Mouse (Mus musculus) heart, embryonic 14.5 days (tissue): ENCODE measurements around the gene Gm15293. TPM values are rescaled to one million over a fixed set of nuclear protein-coding genes. Genes with fewer than 3 reads are reported as not detected.
"Not testable (repeated sequence)": the region's sequence is repeated elsewhere in the genome, so short reads cannot be mapped to it uniquely, and the experiment has no call there.

Experiments
- ATAC-seq: fragments of 200-750 bp; cut with Nextera tagmentation; 2 replicates; pipeline ENCODE4 v1.8.0; 2017; ENCODE audit warnings: low read depth, moderate TSS enrichment; ENCODE audit not compliant: insufficient number of reproducible peaks, insufficient read depth, low FRiP score
- H3K27ac ChIP-seq, 2 experiments: fragments of 200-500 bp in 1 of 2; fragments of 300-500 bp in 1 of 2; sonication (generic) in 1 of 2; replicated peaks in 1 of 2; 2 replicates each; pipeline ENCODE4 v1.5.1; 2012 to 2014; ENCODE audit warnings: low read depth in 2 of 2, low read length in 2 of 2, control low read depth in 1 of 2, mild to moderate bottlenecking in 1 of 2, mixed read lengths in 1 of 2; ENCODE audit not compliant: control insufficient read depth in 1 of 2, insufficient read depth in 1 of 2
- H3K27me3 ChIP-seq: fragments of 300-500 bp; sonication (generic); 2 replicates; pipeline ENCODE4 v1.6.1; 2014; ENCODE audit warnings: mild to moderate bottlenecking, low read length, control low read depth; ENCODE audit not compliant: control insufficient read depth, insufficient read depth
- H3K36me3 ChIP-seq: fragments of 300-500 bp; sonication (generic); 2 replicates; pipeline ENCODE4 v1.6.1; 2014; ENCODE audit warnings: mild to moderate bottlenecking, control low read depth, low read length, mixed read lengths; ENCODE audit not compliant: control insufficient read depth, insufficient read depth
- H3K4me1 ChIP-seq, 2 experiments: fragments of 200-500 bp in 1 of 2; fragments of 300-500 bp in 1 of 2; sonication (generic) in 1 of 2; 2 replicates each; pipeline ENCODE4 v1.6.1; 2012 to 2014; ENCODE audit warnings: low read length in 2 of 2, control low read depth in 1 of 2, mixed read lengths in 1 of 2; ENCODE audit not compliant: control insufficient read depth in 2 of 2, insufficient read depth in 2 of 2
- H3K4me2 ChIP-seq: fragments of 300-500 bp; sonication (generic); 2 replicates; pipeline ENCODE4 v1.6.1; 2014; ENCODE audit warnings: mild to moderate bottlenecking, low read length
- H3K4me3 ChIP-seq, 2 experiments: fragments of 200-500 bp in 1 of 2; fragments of 300-500 bp in 1 of 2; sonication (generic) in 1 of 2; 2 replicates each; pipeline ENCODE4 v1.5.1; 2012 to 2014; ENCODE audit warnings: low read length in 2 of 2, mild to moderate bottlenecking in 2 of 2, control low read depth in 1 of 2, low read depth in 1 of 2, moderate library complexity in 1 of 2; ENCODE audit not compliant: control insufficient read depth in 1 of 2, insufficient read depth in 1 of 2
- H3K9ac ChIP-seq: fragments of 300-500 bp; sonication (generic); 2 replicates; pipeline ENCODE4 v1.6.1; 2014; ENCODE audit warnings: mild to moderate bottlenecking, low read length
- H3K9me3 ChIP-seq: fragments of 300-500 bp; sonication (generic); 2 replicates; pipeline ENCODE4 v1.6.1; 2016; ENCODE audit warnings: low read length, control low read depth; ENCODE audit not compliant: control insufficient read depth
- WGBS: fragments of 180-500 bp; shearing (Covaris S2); extraction: QIAGEN DNeasy Blood & Tissue Kit; methylation state at CpG from one replicate; pipeline ENCODE4 v1.1.7; 2014; 5-methylcytosine and 5-hydroxymethylcytosine counted together
- polyA plus RNA-seq: library from polyadenylated mRNA; unstranded; fragments of >200 nt; fragmentation: Nextera tagmentation; extraction: Ambion mirVana; gene quantifications from 2 replicates; pipeline ENCODE4 v1.2.1, GENCODE M21; 2014

Gene Gm15293
- polyA plus RNA-seq: not detected in 2 replicates

DNA sequence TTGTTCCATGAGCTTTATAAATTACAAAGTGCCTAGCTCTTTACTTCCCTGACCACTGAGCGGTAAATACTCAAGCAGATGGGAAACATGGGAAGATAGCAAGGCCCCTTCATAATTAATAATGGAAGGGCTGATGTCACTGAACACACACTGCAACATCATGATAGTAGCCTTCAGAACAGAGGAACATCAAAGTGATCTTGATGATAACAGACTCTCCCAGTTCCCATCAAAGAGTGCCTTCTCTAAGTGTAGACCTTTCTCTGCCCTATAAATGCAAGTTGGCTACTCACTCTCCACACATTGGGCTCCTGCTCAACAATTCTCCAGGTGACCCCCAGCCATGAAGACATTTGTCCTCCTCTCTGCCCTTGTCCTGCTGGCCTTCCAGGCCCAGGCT is at the start of gene Gm15293:
Gene Gm15293, plus strand, starts transcription at position 301 of the 400 bp plus-strand sequence.
- H3K27me3 ChIP-seq, H3K27ac ChIP-seq, H3K9me3 ChIP-seq, H3K4me2 ChIP-seq, H3K4me3 ChIP-seq, H3K4me1 ChIP-seq, H3K9ac ChIP-seq, ATAC-seq, H3K36me3 ChIP-seq: not testable (repeated sequence)
- WGBS: no CpG with 5 or more reads among the region's 1 CpGs

DNA sequence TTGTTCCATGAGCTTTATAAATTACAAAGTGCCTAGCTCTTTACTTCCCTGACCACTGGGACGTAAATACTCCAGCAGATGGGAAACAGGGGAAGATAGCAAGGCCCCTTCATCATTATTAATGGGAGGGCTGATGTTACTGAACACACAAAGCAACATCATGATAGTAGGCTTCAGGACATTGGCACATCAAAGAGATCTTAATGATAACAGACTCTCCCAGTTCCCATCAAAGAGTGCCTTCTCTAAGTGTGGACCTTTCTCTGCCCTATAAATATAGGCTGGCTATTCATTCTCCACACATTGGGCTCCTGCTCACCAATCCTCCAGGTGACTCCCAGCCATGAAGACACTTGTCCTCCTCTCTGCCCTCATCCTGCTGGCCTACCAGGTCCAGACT is 39.4 kb upstream of the Gm15293 start, which contains the start of gene Defa22:
Gene Defa22, plus strand, starts transcription at position 301 of the 400 bp plus-strand sequence.
- ATAC-seq: not testable (repeated sequence)
- no CpG with 5 or more reads among the region's 1 CpGs for WGBS

GRCm38 (mm10) chr8:21191314-21191713 is 10.0 kb upstream of the Gm15293 start, which contains the start of gene Defa31:
Defa31 (plus strand) TSS chr8:21191614.
- not testable (repeated sequence) for H3K36me3 ChIP-seq, H3K27me3 ChIP-seq, H3K27ac ChIP-seq, H3K4me3 ChIP-seq, H3K4me2 ChIP-seq, ATAC-seq, H3K9me3 ChIP-seq, H3K9ac ChIP-seq, H3K4me1 ChIP-seq
- WGBS: no CpG with 5 or more reads among the region's 1 CpGs

More for the DNA sequence above, 39.4 kb upstream of the Gm15293 start, which contains the start of gene Defa22:
- not testable (repeated sequence) for H3K4me3 ChIP-seq, H3K27ac ChIP-seq, H3K9me3 ChIP-seq, H3K9ac ChIP-seq, H3K4me1 ChIP-seq, H3K4me2 ChIP-seq, H3K36me3 ChIP-seq, H3K27me3 ChIP-seq

Other genes with a start within 250 kb of the Gm15293 start
- gene Defa21, start 176.0 kb upstream of the Gm15293 start, polyA plus RNA-seq: not detected in 2 replicates
- not detected in 2 replicates for gene Defa23, start 146.5 kb upstream of the Gm15293 start, polyA plus RNA-seq
- not detected in 2 replicates for gene Defa35, start 136.5 kb upstream of the Gm15293 start, polyA plus RNA-seq
- gene Defa25, start 117.1 kb upstream of the Gm15293 start, polyA plus RNA-seq: not detected in 2 replicates
- gene Gm14851, start 105.5 kb upstream of the Gm15293 start, polyA plus RNA-seq: not detected in 2 replicates
- not detected in 2 replicates for gene Defa30, start 66.9 kb upstream of the Gm15293 start, polyA plus RNA-seq
- gene Defa22, start 39.3 kb upstream of the Gm15293 start, polyA plus RNA-seq: not detected in 2 replicates
- gene Defa31, start 9.9 kb upstream of the Gm15293 start, polyA plus RNA-seq: not detected in 2 replicates
- not detected in 2 replicates for gene Gm15292, start 48.2 kb downstream of the Gm15293 start, polyA plus RNA-seq
- gene Defa27, start 114.0 kb downstream of the Gm15293 start, polyA plus RNA-seq: not detected in 2 replicates
- gene Defa29, start 125.5 kb downstream of the Gm15293 start, polyA plus RNA-seq: not detected in 2 replicates
- not detected in 2 replicates for gene Defa2, start 177.0 kb downstream of the Gm15293 start, polyA plus RNA-seq
- gene Defa33, start 190.2 kb downstream of the Gm15293 start, polyA plus RNA-seq: not detected in 2 replicates
- gene Defa36, start 225.8 kb downstream of the Gm15293 start, polyA plus RNA-seq: not detected in 2 replicates